Mouse (Mus musculus) retina, postnatal 1 day (tissue): ENCODE data around the gene Cdc42bpg.
"Not testable (repeated sequence)": the region's sequence is repeated elsewhere in the genome, so short reads cannot be mapped to it uniquely, and the experiment has no call there.

Experiments used
- DNase-seq: peaks from one replicate; pipeline ENCODE4 v3.0.0-alpha.2; 2012

The Cdc42bpg gene

DNA sequence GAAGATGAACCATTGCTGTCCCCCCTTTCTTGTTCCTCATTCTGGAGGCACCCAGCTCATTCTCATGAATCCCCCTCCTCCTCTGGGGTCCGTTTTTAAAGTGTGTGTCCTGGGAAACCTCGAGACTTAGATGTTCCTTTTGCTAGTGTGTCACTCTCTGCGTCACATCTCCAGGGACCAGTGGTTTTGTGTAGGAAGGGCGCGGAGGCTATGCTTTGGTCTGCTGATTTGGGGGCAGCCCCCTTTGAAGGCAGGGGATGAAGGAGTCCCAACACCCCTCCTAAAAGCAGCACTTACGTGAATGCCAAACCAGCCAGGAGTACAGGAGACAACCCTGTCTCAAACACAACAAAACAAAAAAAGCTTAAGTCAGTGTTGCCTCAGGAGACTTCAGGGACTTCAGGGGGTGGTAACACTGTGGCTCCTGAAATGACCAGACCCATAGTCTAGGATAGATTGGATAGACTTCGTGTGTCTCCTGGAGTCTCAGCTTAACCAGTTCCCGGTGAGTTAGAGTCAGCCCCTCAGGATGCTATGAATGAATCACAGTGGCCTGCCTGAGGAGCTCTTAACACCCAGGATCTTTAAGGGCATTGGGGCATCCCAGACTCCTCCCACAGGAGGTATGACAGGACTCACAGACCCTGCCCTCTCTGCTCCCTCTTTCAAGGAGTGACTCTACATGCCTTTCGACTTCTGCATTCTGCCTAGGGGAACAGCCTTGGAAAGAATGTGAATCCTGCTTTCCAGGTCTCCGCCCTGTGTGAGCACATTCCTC, 28.4 kb upstream of the Cdc42bpg start:
- DNase-seq: peak; percentile 23

DNA sequence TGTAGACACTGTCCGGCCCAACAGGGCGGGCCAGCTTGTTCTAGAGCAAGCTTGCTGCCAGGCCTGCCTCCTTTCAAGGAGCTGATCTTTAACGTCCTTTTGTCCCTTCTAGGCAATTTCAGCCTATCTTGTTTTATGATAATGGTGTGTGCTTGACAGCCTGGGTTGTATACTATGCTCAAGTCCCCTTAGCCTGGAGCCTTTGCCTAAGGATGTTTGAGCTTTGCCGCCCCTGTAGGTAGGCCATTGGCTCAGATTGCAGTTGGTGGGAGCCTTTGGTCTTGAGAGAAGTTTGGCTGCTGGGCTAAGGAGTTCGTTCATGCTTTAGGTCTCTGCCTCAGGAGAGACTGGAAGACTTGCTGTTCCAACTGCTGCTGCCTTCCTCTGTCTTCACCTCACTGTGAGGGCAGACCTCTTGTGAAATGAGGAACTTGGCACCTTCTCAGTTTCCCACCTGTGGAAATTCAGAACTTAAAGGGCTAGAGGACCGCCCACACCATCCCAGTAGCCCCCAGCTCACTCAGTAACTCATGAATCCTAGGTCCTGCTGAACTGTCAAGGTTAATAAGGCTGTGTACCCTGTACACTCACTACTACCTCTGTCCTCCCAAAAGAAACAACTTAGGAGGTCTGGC, 27.7 kb upstream of the Cdc42bpg start:
- no peak for DNase-seq

- DNase-seq: no peak
These were observed 26.6 kb upstream of the Cdc42bpg start for GRCm38 (mm10) chr19:6279481-6280144.

- no peak for DNase-seq
These were observed 25.7 kb upstream of the Cdc42bpg start for GRCm38 (mm10) chr19:6280554-6280953.

GRCm38 (mm10) chr19:6281122-6282020, 24.9 kb upstream of the Cdc42bpg start:
- no peak for DNase-seq

- DNase-seq: no peak
These were observed 23.3 kb upstream of the Cdc42bpg start for GRCm38 (mm10) chr19:6283001-6283400.

GRCm38 (mm10) chr19:6284502-6284901, 21.8 kb upstream of the Cdc42bpg start:
- DNase-seq: no peak

DNA sequence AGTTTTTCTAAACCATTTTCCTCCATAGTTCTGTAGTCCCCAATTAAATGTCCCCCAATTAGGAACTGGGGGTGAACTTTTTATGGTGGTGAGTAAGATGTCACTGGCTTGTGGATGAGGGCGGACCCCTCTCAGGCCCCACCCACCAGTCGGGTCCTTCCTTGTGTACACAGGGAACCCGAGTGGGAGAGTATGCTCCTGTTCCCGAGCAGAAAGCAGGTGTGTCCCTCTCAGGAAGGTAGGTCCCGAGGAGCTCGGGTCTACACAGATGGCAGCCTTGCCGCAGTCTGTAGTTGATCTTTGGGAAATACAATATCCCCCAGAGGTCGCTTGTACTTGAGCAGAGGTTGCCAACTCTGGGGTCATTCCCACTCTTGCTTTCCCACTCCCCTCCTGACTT, 21.0 kb upstream of the Cdc42bpg start:
- DNase-seq: no peak

- no peak for DNase-seq
These were observed 20.4 kb upstream of the Cdc42bpg start for GRCm38 (mm10) chr19:6285632-6286433.

GRCm38 (mm10) chr19:6286434-6287401, 19.5 kb upstream of the Cdc42bpg start:
- DNase-seq: no peak

DNA sequence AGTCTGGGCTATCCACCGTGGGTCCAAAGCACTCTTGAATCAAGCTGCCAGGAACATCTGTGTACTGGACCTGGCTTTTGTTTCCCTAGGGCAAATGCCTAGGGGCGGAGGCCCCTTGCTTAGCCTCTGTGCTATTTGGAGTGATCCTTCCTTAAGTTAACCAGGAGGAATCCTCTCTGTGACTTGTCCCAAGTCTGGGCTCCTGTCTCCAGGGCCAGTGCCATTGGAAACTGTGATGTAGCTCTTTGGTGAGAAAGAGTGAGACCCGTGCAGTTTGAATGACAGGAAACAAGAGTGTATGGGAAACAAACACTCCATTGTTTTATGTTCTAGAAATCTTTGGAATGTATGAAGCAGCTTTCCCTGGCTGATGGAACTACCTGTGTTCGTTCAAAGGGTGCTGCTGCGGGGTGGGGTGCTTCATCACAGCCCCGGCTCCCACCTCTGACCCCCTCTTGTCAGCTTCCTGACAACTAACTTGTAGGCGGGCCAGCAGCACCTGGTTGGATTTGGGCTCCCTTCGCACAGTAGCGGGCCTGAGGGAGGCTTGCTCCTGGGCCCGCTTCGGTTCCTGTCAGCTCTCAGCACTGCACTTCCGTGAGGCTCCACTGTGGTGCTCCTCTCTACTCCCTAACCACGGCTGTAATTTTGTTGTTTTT, 17.9 kb upstream of the Cdc42bpg start:
- DNase-seq: no peak

DNA sequence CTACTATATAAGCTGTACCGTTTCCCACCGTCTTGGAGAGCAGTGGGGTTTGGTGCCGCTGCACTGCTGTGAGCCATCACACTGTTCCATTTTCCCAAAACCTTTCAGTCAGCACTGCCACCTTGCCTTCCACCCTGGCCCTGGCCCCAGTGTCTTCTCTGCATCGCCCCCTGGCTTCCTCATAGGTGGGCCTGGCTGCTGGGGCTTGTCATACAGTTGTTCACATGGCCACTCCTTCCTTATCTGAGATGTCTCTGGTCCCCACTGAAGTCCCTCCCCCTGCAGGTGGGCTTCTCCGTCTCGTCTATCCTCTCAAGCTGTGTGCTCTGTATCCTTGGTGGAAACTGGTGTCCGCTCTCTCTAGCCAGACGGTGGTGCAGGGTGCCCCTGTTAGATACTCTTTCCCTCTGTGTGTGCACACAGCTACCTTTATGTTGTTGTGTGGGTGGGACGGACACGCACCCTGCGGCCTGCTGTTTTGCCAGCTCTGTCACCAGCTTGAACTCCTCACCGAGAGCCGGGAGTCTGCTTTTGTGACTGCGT, 16.5 kb upstream of the Cdc42bpg start:
- DNase-seq: no peak

- not testable (repeated sequence) for DNase-seq
These were observed 15.5 kb upstream of the Cdc42bpg start for GRCm38 (mm10) chr19:6290720-6291116.

DNA sequence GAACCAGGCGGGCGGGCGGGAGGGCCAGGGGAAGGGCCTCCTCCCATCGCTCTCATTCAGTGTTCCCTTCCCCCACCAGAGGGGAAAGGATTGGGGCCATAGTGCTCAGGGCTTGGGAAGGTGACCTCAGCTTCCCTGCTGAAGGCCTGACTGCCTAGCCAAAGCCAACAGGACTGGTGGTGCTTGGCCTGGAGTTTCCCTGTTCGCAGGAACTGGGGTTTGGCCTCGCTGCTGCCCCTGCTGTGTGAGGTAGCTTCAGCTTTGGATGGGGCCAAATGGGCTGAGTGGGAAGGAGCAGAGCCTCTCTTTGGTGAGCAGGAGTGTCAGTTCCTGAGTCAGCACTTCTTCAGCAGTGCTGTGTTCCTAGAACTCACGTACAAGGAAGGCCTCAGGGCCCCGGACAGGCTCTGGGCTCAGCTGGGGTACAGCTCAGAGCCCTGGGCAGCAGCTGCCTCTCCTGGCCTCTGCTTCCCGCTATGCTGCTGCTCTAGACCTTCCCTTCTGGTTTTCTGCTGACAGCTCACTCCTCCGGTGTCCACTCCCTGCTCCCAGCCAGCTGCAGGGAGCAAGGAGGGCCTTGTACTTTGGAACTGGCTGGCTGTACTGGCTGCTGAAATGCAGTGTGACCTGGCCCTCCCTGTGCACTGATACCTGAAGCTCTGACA, 15.0 kb upstream of the Cdc42bpg start:
- no peak for DNase-seq

DNA sequence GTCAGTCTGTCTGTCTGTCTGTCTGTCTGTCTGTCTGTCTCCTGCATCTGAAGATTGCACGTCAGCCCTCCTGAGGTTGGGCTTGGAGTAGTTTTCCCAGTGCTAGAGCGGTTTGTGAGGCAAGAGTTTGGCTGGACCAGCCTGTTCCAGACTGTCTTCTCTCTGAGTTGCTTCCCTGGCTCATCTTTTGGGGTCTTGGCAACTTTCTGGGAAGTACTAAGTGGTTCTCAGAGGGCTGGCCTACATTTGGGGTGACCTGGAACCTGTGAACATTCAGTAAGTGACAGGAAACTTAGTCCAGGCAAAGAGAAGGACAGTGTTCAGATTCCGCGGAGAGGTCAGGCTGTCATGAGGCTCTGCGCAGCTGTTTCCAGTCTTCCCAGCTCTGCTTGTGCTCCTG, 14.0 kb upstream of the Cdc42bpg start:
- no peak for DNase-seq

DNA sequence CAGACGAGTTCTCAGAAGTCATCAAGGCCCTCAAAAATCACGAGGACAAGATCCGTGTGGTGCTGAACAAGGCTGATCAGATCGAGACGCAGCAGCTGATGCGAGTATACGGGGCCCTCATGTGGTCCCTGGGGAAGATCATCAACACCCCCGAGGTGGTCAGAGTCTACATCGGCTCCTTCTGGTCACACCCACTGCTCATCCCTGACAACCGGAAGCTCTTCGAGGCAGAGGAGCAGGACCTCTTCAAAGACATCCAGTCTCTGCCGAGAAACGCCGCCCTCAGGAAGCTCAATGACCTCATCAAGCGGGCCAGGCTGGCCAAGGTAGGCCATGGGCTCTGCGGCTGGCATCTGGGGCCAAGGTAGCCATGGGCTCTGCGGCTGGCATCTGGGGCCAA, 12.0 kb upstream of the Cdc42bpg start:
- no peak for DNase-seq

DNA sequence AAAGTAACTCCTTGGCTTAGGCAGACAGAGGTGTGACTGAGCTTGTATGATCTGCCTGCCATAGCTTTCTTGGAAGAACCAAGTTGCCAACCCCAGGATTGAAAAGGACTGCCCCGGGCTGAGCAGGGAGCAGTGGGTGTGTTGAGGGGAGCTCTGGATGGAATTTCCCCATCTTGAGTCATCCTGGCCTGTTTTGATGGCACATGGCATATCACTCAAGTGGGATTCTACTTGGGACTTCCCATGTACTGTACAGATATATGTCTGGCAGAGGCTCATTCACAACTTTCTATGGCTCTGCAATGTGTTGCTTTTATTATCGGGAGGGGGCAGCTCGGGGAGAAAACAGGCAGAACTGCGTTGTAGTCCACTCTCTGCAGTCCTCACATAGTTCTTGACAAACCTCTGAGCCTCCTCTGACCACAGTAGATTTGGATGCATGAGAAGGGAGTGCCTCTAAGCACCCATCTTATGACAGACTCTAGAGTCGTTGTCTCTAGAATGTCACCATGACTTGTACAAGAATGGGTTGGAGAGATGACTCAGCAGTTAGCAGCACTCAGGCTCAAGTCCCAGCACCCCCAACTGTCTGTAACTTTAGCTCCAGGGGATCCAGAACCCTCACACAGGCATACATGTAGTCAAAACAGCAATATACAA, 9.6 kb upstream of the Cdc42bpg start:
- no peak for DNase-seq

GRCm38 (mm10) chr19:6297641-6298040, 8.6 kb upstream of the Cdc42bpg start:
- DNase-seq: no peak

- no peak for DNase-seq
These were observed 7.3 kb upstream of the Cdc42bpg start for GRCm38 (mm10) chr19:6299003-6299402.
